Mouse (Mus musculus) right cerebral cortex, postnatal 36 days (tissue): Measurements from ENCODE around the gene Skint9.
"Not testable (repeated sequence)": the region's sequence is repeated elsewhere in the genome, so short reads cannot be mapped to it uniquely, and the experiment has no call there.

ENCODE experiments used
- DNase-seq, 2 experiments: peaks; one replicate each; pipeline ENCODE4 v3.0.0; 2022; ENCODE audit warnings: low spot score in 2 of 2, mixed read lengths in 1 of 2

Skint9 gene

DNA sequence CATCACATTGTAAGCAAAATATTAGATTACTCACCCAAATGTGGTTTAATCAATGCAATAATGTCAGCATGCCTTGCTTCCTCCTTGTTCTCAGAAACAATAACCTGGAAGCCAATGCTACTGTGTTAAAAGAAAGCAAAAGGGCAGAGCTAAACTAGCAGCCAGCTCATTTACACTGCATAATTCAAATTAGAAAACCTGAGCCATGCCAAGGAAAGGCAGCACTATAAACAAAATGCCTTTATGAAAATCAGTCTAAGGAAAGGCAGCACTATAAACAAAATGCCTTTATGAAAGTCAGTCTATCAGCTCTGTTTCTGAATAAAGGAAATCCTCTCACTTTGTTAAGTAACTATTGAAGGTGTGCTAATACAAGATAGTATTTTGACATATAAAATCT lies at the start of gene Skint9:
Skint9 (minus strand) TSS at position 101 of the 400 bp plus-strand sequence.
- DNase-seq, result no peak

DNA sequence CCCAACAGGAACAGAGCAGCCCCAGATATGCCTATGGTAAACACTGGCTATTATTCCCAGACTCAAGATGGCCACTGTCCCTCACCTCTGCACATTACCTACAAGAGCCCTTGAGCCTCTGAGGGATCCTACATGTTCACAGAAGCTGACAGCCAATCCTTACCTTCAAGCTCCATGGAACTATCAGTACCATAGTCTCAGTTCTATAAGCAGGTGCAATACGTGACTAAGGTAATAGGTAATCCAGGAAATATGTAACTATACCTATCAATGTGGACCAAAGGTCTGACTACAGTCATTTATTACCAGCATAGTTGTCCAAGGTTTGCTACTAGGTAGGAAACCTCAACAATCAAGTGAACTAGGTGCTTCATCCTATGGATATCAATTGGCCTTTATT lies 1.1 kb downstream of the Skint9 start:
- no peak for DNase-seq

DNA sequence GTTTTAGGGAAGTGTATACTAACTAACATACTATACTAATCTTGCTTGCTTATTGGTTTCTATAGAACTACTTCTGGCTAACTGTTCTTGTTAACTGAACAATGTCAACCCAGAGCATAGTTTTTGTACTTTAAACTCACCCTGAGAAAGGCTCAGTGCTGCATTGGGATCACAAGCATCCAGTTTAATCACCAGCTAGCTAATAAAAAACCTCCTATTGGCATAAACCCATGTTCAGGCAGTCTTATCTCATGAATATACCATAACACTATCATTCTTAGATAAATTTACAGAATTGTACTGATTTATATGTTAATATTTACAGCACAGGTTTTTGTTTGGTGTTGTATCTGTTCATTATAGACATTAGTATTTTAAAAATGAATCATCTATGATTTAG lies 1.6 kb downstream of the Skint9 start:
- DNase-seq, result no peak

DNA sequence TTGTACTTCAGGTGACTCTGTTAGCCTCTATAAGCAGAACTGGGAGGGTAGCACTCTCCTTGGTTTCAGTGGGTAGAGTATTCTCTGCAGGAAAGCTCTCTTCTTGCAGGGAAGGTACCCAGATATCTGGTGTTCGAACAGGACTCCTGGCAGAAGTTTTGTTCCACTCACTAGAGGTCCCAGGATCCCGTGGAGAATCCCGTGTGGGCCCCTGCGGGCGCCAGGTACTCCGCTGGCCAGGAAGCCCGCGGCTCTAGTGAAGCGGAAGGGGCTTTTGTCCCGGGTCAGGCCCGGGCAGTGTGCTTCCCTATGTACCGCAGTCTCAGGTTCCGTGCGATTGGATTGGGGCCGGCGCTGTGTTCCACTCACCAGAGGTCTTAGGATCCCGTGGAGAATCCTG lies 84.7 kb downstream of the Skint9 start:
- DNase-seq, result not testable (repeated sequence)
